Comparison of ENCODE assay signal across 10 mouse cellular contexts in the genomic region with DNA sequence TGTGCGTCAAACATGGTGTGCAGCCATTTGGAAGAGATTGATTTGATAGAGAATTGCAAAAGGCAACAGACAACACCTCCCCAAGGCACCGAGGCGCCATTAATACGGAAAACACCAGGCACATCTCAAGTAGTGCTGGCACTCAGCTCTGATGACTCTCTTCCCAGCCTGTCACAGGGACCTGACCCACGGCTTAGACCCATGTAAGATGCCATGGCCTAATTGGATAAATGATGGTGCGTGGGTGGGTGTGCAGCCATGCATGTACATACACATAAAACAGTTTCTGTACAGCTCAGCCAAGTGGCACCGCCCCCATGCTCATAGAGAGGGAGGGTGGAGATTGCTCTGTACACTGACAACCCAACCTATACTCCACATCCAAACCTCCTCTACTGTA.
DNase-seq lines count a peak whose midpoint lies in the region; ATAC-seq and TF ChIP-seq lines count a peak whose summit lies in the region.
"Had no signal": no experiment of that assay in that cellular context is flagged by ENCODE, and none has a peak within 500 bp of the region (broad histone marks: within the 10 kb centered on the region; RNA-seq: fewer than 3 reads in every experiment).

No protein-coding gene starts in this region.

- H3K4me2 ChIP-seq in kidney, postnatal 0 days (ENCODE audit: low read length), result peak overlapping the region; percentile 37
- no peak overlapping the region for H3K4me2 ChIP-seq in embryonic facial prominence, embryonic 12.5 days (replicated peaks)
- peak overlapping the region; percentile 13; the same call in 1 of the 2 replicates for H3K4me2 ChIP-seq in hindbrain, postnatal 0 days (ENCODE audit: low read depth, low read length)
- H3K4me2 ChIP-seq in intestine, embryonic 16.5 days (ENCODE audit: low read depth, low read length), result no peak overlapping the region

- no peak overlapping the region for H3K4me3 ChIP-seq in kidney, postnatal 0 days (replicated peaks; ENCODE audit: low read depth, low read length)
- H3K4me3 ChIP-seq in embryonic facial prominence, embryonic 12.5 days, result no peak overlapping the region
- no peak overlapping the region for H3K4me3 ChIP-seq in hindbrain, postnatal 0 days (ENCODE audit: low read length)
- H3K4me3 ChIP-seq in intestine, embryonic 16.5 days (ENCODE audit: low read length), result no peak overlapping the region

- no peak overlapping the region for H3K9ac ChIP-seq in kidney, postnatal 0 days (ENCODE audit: low read depth, low read length)
- H3K9ac ChIP-seq in embryonic facial prominence, embryonic 12.5 days, result no peak overlapping the region
- H3K9ac ChIP-seq in hindbrain, postnatal 0 days (replicated peaks; ENCODE audit: low read length), result no peak overlapping the region
- no peak overlapping the region for H3K9ac ChIP-seq in intestine, embryonic 16.5 days (ENCODE audit: low read depth, low read length)

- DNase-seq in kidney, postnatal 0 days (ENCODE audit: low spot score), result peak; percentile 66
- DNase-seq in kidney, postnatal 10 days, result no peak
- peak; percentile 40 for DNase-seq in hindbrain, postnatal 0 days (ENCODE audit: low spot score)
- peak; percentile 95 for DNase-seq in retina, postnatal 1 day
- DNase-seq in gastrocnemius, adult 18-20 months (ENCODE audit: low spot score), result no peak
- DNase-seq in lung, postnatal 14 days, result no peak
- DNase-seq: gastrocnemius, postnatal 10 days; lung, adult 18-20 months had no signal

- H3K36me3 ChIP-seq in kidney, postnatal 0 days (ENCODE audit: insufficient read depth, low read length), result no peaks in the 10 kb centered on the region
- H3K36me3 ChIP-seq in embryonic facial prominence, embryonic 12.5 days, result no peaks in the 10 kb centered on the region
- H3K36me3 ChIP-seq in hindbrain, postnatal 0 days (ENCODE audit: insufficient read depth, low read length), result no peaks in the 10 kb centered on the region
- no peaks in the 10 kb centered on the region for H3K36me3 ChIP-seq in intestine, embryonic 16.5 days (ENCODE audit: control insufficient read depth, insufficient read depth, low read length)

- H3K27me3 ChIP-seq in kidney, postnatal 0 days (ENCODE audit: insufficient read depth, low read length), result no peaks in the 10 kb centered on the region; the same call in 1 of the 2 replicates
- H3K27me3 ChIP-seq in embryonic facial prominence, embryonic 12.5 days, result no peaks in the 10 kb centered on the region
- H3K27me3 ChIP-seq in hindbrain, postnatal 0 days (ENCODE audit: insufficient read depth, low read length), result no peaks in the 10 kb centered on the region
- H3K27me3 ChIP-seq in intestine, embryonic 16.5 days (replicated peaks; ENCODE audit: control insufficient read depth, insufficient read depth, low read length), result no peaks in the 10 kb centered on the region

- no peak for TF ChIP-seq CTCF in kidney, postnatal 0 days (IDR thresholded peaks at IDR 0.05; ENCODE audit: low read depth)
- TF ChIP-seq CTCF in hindbrain, postnatal 0 days (IDR thresholded peaks at IDR 0.05; ENCODE audit: low read depth), result no peak

- H3K27ac ChIP-seq in kidney, postnatal 0 days, result no peak overlapping the region
- H3K27ac ChIP-seq in embryonic facial prominence, embryonic 12.5 days, result no peak overlapping the region
- H3K27ac ChIP-seq in hindbrain, postnatal 0 days, result no peak overlapping the region
- no peak overlapping the region for H3K27ac ChIP-seq in intestine, embryonic 16.5 days (ENCODE audit: low read length)

- no peaks in the 10 kb centered on the region for H3K9me3 ChIP-seq in kidney, postnatal 0 days (replicated peaks; ENCODE audit: low read length)
- no peaks in the 10 kb centered on the region for H3K9me3 ChIP-seq in embryonic facial prominence, embryonic 12.5 days
- H3K9me3 ChIP-seq in hindbrain, postnatal 0 days (ENCODE audit: low read length), result no peaks in the 10 kb centered on the region
- no peaks in the 10 kb centered on the region for H3K9me3 ChIP-seq in intestine, embryonic 16.5 days (ENCODE audit: control insufficient read depth, low read length)

- ATAC-seq in kidney, postnatal 0 days (replicated peaks; ENCODE audit: low FRiP score, low read depth), result peak; percentile 91
- ATAC-seq in embryonic facial prominence, embryonic 12.5 days (ENCODE audit: insufficient number of reproducible peaks, insufficient read depth, low FRiP score, low TSS enrichment), result peak; percentile 44; the same call in 1 of the 2 replicates
- peak; percentile 74 for ATAC-seq in hindbrain, postnatal 0 days
- no peak for ATAC-seq in intestine, embryonic 16.5 days

- no peaks in the 10 kb centered on the region for H3K4me1 ChIP-seq in kidney, postnatal 0 days (replicated peaks; ENCODE audit: insufficient read depth, low read length)
- peaks cover 3% of the 10 kb centered on the region; the same call in 1 of the 2 replicates for H3K4me1 ChIP-seq in embryonic facial prominence, embryonic 12.5 days
- H3K4me1 ChIP-seq in hindbrain, postnatal 0 days (ENCODE audit: insufficient read depth, low read length), result peaks cover 6% of the 10 kb centered on the region; the same call in 1 of the 2 replicates
- no peaks in the 10 kb centered on the region for H3K4me1 ChIP-seq in intestine, embryonic 16.5 days (ENCODE audit: control insufficient read depth, insufficient read depth, low read length)

- WGBS in kidney, postnatal 0 days, result 40% methylated on average over 7 of the region's 7 CpGs
- 75% methylated on average over 7 of the region's 7 CpGs for WGBS in embryonic facial prominence, embryonic 12.5 days
- 33% methylated on average over 7 of the region's 7 CpGs for WGBS in hindbrain, postnatal 0 days
- 88% methylated on average over 7 of the region's 7 CpGs for WGBS in intestine, embryonic 16.5 days

Comparison
In these comparisons a context has a peak if more than half of its experiments do, and no peak if none do; other contexts are left out.
1. DNase-seq: peak in kidney, postnatal 0 days (single experiment), hindbrain, postnatal 0 days (single experiment) and retina, postnatal 1 day (single experiment); none in kidney, postnatal 10 days (single experiment), gastrocnemius, adult 18-20 months (single experiment) and lung, postnatal 14 days (single experiment).
2. H3K4me2 ChIP-seq: peak in kidney, postnatal 0 days (single experiment) and hindbrain, postnatal 0 days (single experiment); none in embryonic facial prominence, embryonic 12.5 days (single experiment) and intestine, embryonic 16.5 days (single experiment).